Mouse (Mus musculus) spleen, embryonic (tissue): ENCODE data around the gene Rrbp1.

ENCODE experiments used
- CTCF ChIA-PET: fragments of 350-600 bp; sonication (Branson Sonifier 250); formaldehyde crosslinking; loops from one replicate; lab custom pipeline; 2022; lab: Charles Lee

Rrbp1 gene

GRCm38 (mm10) chr2:143917622-143918021 is 93.4 kb downstream of the Rrbp1 start:
- CTCF ChIA-PET: no interaction called here

- CTCF ChIA-PET: no interaction called here
Observed at GRCm38 (mm10) chr2:143916229-143916628, 94.8 kb downstream of the Rrbp1 start.

GRCm38 (mm10) chr2:143915600-143916135 is 95.4 kb downstream of the Rrbp1 start:
- CTCF ChIA-PET: interaction anchor here (0.6 kb wide), 1 partner anchor 299 kb away, joined by 5 read pairs; no protein-coding TSS in a partner anchor

GRCm38 (mm10) chr2:143914760-143915599 is 96.1 kb downstream of the Rrbp1 start, which contains the start of gene Dstn:
Dstn (plus strand) TSS chr2:143915320.
- CTCF ChIA-PET: no interaction called here

GRCm38 (mm10) chr2:143914221-143914620 is 96.8 kb downstream of the Rrbp1 start:
- CTCF ChIA-PET: interaction anchor here (0.7 kb wide), 1 partner anchor 256 kb away, joined by 7 read pairs; no protein-coding TSS in a partner anchor

- CTCF ChIA-PET: no interaction called here
Observed at GRCm38 (mm10) chr2:143912199-143912598, 98.9 kb downstream of the Rrbp1 start.

GRCm38 (mm10) chr2:143909230-143909629 is 101.8 kb downstream of the Rrbp1 start:
- CTCF ChIA-PET: no interaction called here

GRCm38 (mm10) chr2:143904896-143905295 is 106.2 kb downstream of the Rrbp1 start:
- CTCF ChIA-PET: no interaction called here

GRCm38 (mm10) chr2:143903376-143904045 is 107.6 kb downstream of the Rrbp1 start:
- CTCF ChIA-PET: no interaction called here

GRCm38 (mm10) chr2:143900821-143901351 is 110.2 kb downstream of the Rrbp1 start:
- CTCF ChIA-PET: no interaction called here

GRCm38 (mm10) chr2:143899470-143900220 is 111.4 kb downstream of the Rrbp1 start:
- CTCF ChIA-PET: no interaction called here
